Mouse (Mus musculus) embryo, embryonic 10 days (tissue): ENCODE data around the gene Arhgef17.

ENCODE experiments used
- DNase-seq: peaks from one replicate; pipeline ENCODE4 v3.0.0-alpha.2; 2015; ENCODE audit warnings: low spot score

Gene Arhgef17

DNA sequence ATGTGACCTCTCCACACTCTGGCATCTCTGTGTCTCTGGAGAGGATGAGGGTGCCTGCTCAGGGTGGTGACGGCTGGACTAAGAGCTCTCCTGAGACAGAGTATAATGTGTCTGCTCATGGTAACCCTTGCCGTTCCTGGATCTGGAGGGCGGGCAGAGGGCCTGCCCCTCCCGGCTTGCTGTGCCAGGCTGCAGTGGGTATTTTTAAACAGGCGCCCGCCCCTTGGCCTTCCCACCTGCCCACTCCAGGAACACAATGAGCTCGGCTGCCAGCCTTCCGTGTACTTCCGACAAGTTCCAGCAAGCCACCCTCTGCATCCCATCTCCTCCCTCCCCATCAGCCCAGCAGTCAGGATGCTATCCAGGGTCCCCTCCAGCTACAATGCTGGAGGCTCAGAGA lies 20.1 kb downstream of the Arhgef17 start:
- DNase-seq, result no peak

DNA sequence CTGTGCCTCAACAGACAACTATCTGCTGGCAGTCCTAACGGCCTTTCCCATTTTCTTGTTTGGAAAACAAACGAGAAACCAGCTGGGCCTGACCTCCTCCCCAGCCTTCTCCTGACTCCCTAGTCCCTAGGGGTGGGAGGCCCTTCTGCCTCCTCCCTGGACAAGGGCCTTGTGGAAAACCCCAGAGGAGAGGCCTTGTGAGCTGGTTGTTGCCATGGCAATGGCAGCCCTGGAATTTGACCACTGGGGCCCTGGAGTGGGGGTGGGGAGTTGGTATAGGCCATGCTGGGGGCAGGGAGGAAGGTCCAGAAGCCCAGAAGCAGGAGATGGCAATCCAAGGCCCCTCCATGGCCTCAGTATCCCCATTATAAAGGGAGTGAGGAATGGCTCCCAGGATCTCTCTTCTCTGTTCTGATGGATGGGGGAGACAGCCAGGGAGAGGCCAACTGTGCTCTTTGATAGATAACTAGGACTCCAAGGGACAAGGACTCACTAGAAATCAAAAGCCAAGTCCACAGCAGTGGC lies 20.6 kb downstream of the Arhgef17 start:
- DNase-seq, result peak; percentile 86

- peak; percentile 63 for DNase-seq
Observed at GRCm38 (mm10) chr7:100908567-100908966, 23.3 kb downstream of the Arhgef17 start.

GRCm38 (mm10) chr7:100908061-100908460 lies 23.8 kb downstream of the Arhgef17 start:
- DNase-seq, result no peak

- peak; percentile 80 for DNase-seq
Observed at GRCm38 (mm10) chr7:100907231-100907630, 24.7 kb downstream of the Arhgef17 start.

DNA sequence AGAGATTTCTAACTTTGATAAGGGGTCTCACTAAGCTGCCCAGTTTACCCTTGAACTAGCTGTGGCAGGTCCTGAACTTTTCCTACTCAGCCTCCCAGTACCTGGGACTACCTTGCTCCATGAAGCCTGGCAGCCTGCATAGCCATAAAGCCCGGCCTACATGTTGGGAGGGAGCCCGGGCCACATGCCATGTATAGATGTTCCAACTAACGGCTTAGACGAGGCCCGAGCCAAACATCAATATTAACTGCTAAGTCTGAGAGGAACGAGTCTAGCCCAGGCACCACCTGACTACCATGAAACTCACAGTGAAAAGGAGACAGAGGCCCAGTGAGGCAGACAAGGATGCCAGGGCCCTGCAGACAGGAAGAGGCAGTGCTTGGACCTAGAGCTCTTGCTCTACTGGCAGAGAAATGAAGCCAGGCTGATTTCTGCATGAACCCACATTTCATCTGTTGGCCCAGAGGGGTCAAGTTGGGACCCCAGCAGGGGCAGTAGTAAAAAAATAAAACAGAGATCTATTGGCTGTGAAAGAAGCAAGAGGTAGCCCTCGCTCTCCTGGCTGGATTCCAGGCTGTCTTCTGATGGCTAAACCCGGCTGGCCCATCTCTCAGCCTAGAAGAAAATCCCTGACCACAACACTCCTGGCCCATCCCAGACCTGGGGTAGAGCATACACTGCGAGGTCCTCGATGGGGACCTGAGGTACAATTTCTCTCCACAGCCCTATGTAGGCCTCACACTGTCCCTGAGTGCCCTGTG lies 25.7 kb downstream of the Arhgef17 start:
- no peak for DNase-seq

DNA sequence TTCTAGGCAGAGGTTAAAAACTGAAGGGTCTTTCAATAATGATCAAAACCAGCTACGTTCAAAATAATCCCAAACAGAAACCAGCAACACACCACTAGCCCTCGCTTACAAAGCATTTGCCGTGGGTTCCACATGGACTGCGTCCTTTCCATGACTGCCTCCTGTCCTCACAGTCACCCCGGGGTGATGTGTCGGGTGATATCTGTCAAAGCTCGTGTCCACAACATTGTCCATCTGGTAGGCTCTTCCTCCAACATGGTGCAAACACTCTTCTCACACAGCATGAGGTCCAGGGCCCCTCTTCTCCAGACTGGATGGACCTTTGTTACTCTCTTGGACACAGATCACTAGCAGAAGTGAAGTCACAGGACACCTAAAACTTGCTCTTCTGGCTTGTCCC lies 26.9 kb downstream of the Arhgef17 start:
- no peak for DNase-seq

DNA sequence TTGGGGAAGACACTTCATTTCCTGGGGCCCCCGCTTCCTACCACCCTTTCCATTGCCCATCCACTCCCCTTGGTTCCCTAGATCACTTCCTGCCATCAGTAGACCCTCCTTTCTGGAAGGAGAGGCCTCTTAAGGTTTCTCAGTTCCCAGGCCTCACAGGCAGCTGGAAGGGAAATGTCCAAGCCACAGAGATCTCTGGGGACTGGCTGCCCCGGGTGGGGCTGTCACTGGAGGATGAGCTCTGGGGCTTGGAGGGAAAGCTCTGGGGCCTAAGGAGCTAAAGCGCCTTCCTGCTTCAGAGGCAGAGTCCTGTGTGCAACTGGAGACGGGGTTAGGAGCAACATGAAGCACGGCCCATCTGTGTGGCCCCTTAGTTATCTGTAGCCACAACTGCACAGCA lies 27.3 kb downstream of the Arhgef17 start:
- no peak for DNase-seq

GRCm38 (mm10) chr7:100902451-100903137 lies 29.3 kb downstream of the Arhgef17 start:
- peak; percentile 73 for DNase-seq

GRCm38 (mm10) chr7:100897828-100898227 lies 34.1 kb downstream of the Arhgef17 start:
- no peak for DNase-seq

DNA sequence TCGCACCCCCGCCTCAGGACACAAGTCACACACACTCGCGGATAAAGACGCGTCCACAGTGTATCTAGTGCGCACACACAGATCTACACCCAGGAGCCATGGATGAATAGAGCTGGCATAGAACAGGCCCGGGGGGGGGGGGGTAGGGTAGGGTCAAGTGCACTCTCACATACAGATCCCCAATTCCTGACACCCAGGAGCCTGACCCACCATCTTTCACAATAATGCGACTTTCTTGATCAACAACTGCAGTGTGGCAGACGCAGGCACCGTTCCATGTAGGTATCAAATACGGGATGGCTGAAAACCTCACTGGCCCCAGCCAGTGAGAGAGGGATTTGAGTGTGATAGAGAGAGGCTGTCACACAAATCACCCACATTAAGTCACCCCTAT lies 37.1 kb downstream of the Arhgef17 start:
- DNase-seq, result no peak

DNA sequence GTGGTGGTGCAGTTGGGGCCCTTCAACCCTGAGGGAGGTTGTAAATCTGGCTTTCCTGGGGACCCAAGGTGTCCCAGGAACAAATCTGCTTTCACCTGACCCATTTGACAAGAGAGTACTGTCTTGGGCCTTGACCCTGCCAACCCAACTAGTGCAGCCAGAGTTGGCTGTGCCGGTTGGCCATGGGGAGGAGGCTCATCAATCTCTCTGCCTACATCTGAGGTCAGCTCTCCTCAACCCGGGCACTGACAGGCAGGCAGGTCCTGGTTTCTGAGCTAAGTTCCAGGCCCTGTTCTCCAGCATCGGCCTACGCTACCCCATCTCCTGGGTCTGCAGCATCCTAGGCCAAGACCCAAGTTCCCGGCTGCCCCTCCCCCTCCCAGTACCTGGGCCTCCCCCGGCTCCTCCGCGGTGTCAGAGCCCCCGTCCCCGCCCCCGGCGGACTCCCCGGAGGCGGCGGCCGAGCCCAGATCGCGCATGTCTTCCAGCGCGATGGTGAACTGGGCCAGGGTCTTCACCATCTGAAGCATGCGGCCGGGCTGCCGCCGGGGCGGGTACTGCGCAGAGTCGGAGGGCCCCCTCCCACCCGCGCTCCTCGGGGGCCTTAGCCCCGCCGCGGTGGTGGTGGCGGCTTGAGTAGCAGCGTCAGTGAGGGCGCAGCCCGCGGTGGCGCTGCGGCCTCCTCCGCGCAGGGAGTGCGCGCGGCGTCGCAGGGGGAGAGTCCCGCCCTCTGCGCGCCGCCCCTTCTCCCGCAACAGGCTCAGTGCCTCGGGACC lies 37.7 kb downstream of the Arhgef17 start:
- DNase-seq, result peak; percentile 58

GRCm38 (mm10) chr7:100893249-100894056 lies 38.5 kb downstream of the Arhgef17 start:
- no peak for DNase-seq

GRCm38 (mm10) chr7:100886535-100886934 lies 45.4 kb downstream of the Arhgef17 start:
- peak; percentile 59 for DNase-seq

GRCm38 (mm10) chr7:100884460-100884859 lies 47.4 kb downstream of the Arhgef17 start:
- DNase-seq, result no peak

DNA sequence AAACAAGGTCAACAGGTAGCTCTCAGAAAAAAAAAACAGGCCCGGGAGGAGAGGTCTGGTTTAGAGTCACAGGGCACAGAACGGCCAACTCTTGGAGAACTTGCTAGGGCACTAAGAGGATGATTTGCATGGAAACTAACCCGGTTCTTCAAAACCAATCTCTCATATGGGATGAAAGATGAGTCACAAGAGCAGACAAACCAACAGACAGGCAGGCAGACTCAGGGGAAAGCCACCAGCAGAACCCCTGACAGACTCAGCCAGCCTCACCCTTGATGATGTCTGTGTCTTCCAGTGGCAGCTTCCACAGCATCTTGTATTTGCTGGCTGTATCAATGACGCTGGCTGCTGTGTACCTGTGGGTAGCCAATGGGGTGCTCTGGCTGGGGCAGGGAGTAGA lies 50.0 kb downstream of the Arhgef17 start:
- DNase-seq, result no peak

- DNase-seq, result no peak
Observed at GRCm38 (mm10) chr7:100881531-100881930, 50.4 kb downstream of the Arhgef17 start.

DNA sequence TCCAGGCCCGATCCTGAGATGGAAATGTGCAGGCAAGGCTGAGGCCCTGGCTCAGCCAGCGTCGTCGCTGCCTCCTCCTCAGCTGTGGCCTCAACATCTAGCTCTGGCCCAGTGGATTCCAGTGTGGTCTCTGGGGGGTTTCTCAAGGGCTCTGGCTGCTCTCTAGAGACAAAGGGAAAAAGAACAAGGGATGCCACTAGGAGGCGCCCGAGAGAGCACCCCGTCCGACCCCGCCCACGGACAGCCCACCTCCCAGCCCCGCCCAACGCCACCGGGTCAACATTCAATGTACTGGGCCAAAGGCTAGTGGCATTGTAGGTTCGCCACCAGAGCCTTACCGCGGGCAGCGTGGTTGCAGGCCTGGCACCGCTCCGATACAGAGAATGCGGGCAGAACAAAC lies 52.3 kb downstream of the Arhgef17 start:
- peak; percentile 67 for DNase-seq

DNA sequence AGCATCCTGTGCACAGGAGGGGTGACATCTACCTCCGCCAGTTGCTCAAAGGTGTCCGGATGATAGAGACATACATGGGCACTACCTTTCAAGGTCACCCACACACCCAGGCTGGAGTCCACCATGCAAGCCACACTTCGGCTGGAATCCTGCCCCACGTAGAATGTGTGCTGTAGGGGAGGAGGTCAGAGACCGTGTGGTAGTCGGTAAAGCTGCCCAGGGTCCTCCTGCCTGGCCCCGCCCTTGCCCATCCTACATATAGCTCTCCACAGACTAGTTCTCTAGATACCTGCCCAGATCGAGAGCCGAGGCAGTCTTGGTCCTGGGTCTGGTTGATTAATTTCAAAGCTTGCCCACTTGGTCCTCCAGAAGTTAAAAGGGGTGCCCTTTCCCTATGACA lies 55.1 kb downstream of the Arhgef17 start:
- DNase-seq, result no peak

DNA sequence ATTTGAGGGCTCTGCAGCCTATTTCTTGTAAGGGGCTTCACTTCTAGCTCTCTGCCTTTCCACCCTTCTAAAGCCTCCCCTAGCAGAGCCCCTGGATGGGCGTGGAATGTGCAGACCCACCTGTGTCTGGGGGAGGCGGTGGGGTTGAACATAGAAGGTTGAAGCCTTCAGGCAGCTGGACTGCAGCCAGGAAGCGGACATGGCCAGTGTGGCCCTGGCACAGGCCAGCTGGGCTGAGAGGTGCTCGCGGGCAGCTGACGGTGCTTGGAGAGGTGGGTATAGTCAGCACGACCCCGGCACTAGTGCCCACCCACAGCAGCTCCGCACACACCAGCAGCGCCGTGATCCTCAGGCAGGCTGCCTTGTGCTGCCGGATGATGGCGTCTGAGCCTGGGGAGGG lies 55.6 kb downstream of the Arhgef17 start:
- no peak for DNase-seq

GRCm38 (mm10) chr7:100875822-100876221 lies 56.1 kb downstream of the Arhgef17 start:
- no peak for DNase-seq

GRCm38 (mm10) chr7:100873197-100873596 lies 58.7 kb downstream of the Arhgef17 start:
- no peak for DNase-seq
